ENCODE assay signal across 13 mouse cellular contexts in the genomic region with DNA sequence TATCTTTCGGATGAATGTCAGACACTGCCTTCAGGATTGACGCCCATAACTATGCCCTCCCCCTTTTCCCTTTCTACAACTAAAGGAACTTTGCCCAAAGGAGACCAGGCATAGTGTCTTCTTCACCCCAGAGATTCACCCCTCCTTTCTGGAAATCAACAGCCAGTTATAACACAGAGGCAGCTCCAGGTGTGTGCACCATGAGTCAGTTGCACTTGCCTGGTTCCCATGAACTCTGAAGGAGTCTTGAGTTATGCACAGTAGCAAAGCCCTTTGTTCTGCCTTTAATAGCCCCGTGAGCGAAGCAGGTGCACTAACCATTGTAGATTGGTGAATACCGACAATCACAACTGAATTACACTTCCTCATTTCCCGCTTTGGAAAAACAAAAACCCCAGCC.
"Had no signal": no experiment of that assay in that cellular context is flagged by ENCODE, and none has a peak within 500 bp of the region (broad histone marks: within the 10 kb centered on the region; RNA-seq: fewer than 3 reads in every experiment).

No protein-coding gene starts in this region.

- H3K4me1 ChIP-seq: limb, embryonic 13.5 days; midbrain, embryonic 15.5 days; neural tube, embryonic 15.5 days had no signal

- H3K9ac ChIP-seq: limb, embryonic 13.5 days; liver, embryonic 14.5 days; midbrain, embryonic 15.5 days; neural tube, embryonic 15.5 days had no signal

- H3K27ac ChIP-seq: kidney, postnatal 0 days; limb, embryonic 13.5 days; liver, embryonic 14.5 days; midbrain, embryonic 15.5 days; neural tube, embryonic 15.5 days had no signal

- H3K4me2 ChIP-seq: limb, embryonic 13.5 days; midbrain, embryonic 15.5 days; neural tube, embryonic 15.5 days had no signal

- DNase-seq: kidney, adult 9 months; kidney, postnatal 36 days; left cerebral cortex, postnatal 4 days; lung, adult 18-20 months; right cerebral cortex, adult 18-20 months; right cerebral cortex, postnatal 25 days; thymus, adult 18-20 months; thymus, postnatal 14 days had no signal

- H3K9me3 ChIP-seq: limb, embryonic 13.5 days; midbrain, embryonic 15.5 days; neural tube, embryonic 15.5 days had no signal

- ATAC-seq: midbrain, embryonic 15.5 days had no signal

- H3K27me3 ChIP-seq: limb, embryonic 13.5 days; midbrain, embryonic 15.5 days; neural tube, embryonic 15.5 days had no signal

- H3K4me3 ChIP-seq: limb, embryonic 13.5 days; midbrain, embryonic 15.5 days; neural tube, embryonic 15.5 days had no signal
